Mouse (Mus musculus) forebrain, embryonic 11.5 days (tissue): ENCODE results near the gene Sall2. TPM values are rescaled to one million over a fixed set of nuclear protein-coding genes. Genes with fewer than 3 reads are reported as not detected.

Experiments used
- ATAC-seq: fragments of 200-750 bp; cut with Nextera tagmentation; replicated peaks from 2 replicates; pipeline ENCODE4 v1.8.0; 2017; ENCODE audit warnings: moderate TSS enrichment; ENCODE audit not compliant: low FRiP score
- DNase-seq: peaks from one replicate; pipeline ENCODE4 v3.0.0-alpha.2; 2017; ENCODE audit warnings: low spot score
- H3K27ac ChIP-seq: fragments of 300-500 bp; sonication (generic); 2 replicates; pipeline ENCODE4 v1.5.1; 2014; ENCODE audit warnings: low read depth, low read length
- H3K27me3 ChIP-seq: fragments of 300-500 bp; sonication (generic); 2 replicates; pipeline ENCODE4 v1.6.1; 2014; ENCODE audit warnings: mild to moderate bottlenecking, low read length, mixed read lengths; ENCODE audit not compliant: control insufficient read depth, insufficient read depth
- H3K36me3 ChIP-seq: fragments of 300-500 bp; sonication (generic); 2 replicates; pipeline ENCODE4 v1.6.1; 2014; ENCODE audit warnings: mild to moderate bottlenecking, low read length, moderate library complexity, mixed read lengths; ENCODE audit not compliant: control insufficient read depth, insufficient read depth
- H3K4me1 ChIP-seq: fragments of 300-500 bp; sonication (generic); replicated peaks from 2 replicates; pipeline ENCODE4 v1.6.1; 2014; ENCODE audit warnings: low read length, mixed read lengths; ENCODE audit not compliant: control insufficient read depth, insufficient read depth
- H3K4me2 ChIP-seq: fragments of 300-500 bp; sonication (generic); 2 replicates; pipeline ENCODE4 v1.6.1; 2014; ENCODE audit warnings: low read depth, mild to moderate bottlenecking, low read length, moderate library complexity, mixed read lengths; ENCODE audit not compliant: severe bottlenecking
- H3K4me3 ChIP-seq: fragments of 300-500 bp; sonication (generic); 2 replicates; pipeline ENCODE4 v1.5.1; 2014; ENCODE audit warnings: low read depth, low read length
- H3K9ac ChIP-seq: fragments of 300-500 bp; sonication (generic); 2 replicates; pipeline ENCODE4 v1.6.1; 2014; ENCODE audit warnings: low read length
- H3K9me3 ChIP-seq: fragments of 300-500 bp; sonication (generic); 2 replicates; pipeline ENCODE4 v1.6.1; 2016; ENCODE audit warnings: low read length, mixed read lengths; ENCODE audit not compliant: control insufficient read depth
- WGBS: fragments of 180-500 bp; shearing (Covaris S2); extraction: QIAGEN DNeasy Blood & Tissue Kit; methylation state at CpG from one replicate; pipeline ENCODE4 v1.1.7; 2014; 5-methylcytosine and 5-hydroxymethylcytosine counted together
- polyA plus RNA-seq: library from polyadenylated mRNA; unstranded; fragments of >200 nt; fragmentation: Nextera tagmentation; extraction: Ambion mirVana; gene quantifications from 2 replicates; pipeline ENCODE4 v1.2.1, GENCODE M21; 2014

Sall2 gene
- polyA plus RNA-seq, 1 experiment from 2014 or later: 83.6 TPM

GRCm38 (mm10) chr14:52278932-52279746 lies 49.4 kb downstream of the Sall2 start, which contains the start of the genes Tox4 and Rab2b:
Gene Tox4, plus strand, starts transcription at chr14:52279146.
Gene Rab2b, minus strand, starts transcription at chr14:52279545.
- no peaks in the 10 kb centered on the region for H3K36me3 ChIP-seq
- no peaks in the 10 kb centered on the region for H3K27me3 ChIP-seq
- DNase-seq (peak; percentile 99), ATAC-seq (peak; percentile 99)
- peak within 1 kb of the TSS; percentile 67 for H3K4me2 ChIP-seq
- H3K4me3 ChIP-seq: peak within 1 kb of the TSS; percentile 89
- peak within 1 kb of the TSS; percentile 78 for H3K9ac ChIP-seq
- no peaks in the 10 kb centered on the region for H3K9me3 ChIP-seq
- under 1% methylated on average over 66 of the region's 66 CpGs for WGBS
- peak within 1 kb of the TSS; percentile 69 for H3K27ac ChIP-seq
- no peaks in the 10 kb centered on the region for H3K4me1 ChIP-seq

DNA sequence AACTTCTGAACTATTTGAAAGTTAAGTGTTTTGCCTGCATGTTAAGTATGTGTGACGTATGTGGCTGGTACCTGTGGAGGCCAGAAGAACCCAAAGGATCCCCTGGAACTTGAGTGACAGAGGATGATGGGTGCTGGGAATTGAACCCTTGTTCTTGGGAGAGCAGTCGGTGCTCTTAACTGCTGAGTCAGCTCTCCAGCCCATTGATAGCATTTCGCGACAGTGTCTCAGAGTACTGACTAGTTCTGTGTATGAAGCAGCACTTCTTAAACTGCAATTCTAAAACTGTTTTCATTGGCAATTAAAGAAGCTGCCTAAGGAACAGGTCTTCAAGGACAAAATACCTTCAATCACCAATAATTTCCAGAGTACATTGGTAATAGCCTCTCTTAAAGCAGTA lies 51.4 kb downstream of the Sall2 start:
- ATAC-seq (no peak), DNase-seq (no peak)
- no peak overlapping the region for H3K4me3 ChIP-seq
- 89% methylated on average over 4 of the region's 4 CpGs for WGBS
- no peak overlapping the region for H3K27ac ChIP-seq
- no peak overlapping the region for H3K9ac ChIP-seq
- no peaks in the 10 kb centered on the region for H3K27me3 ChIP-seq
- H3K4me1 ChIP-seq: no peaks in the 10 kb centered on the region
- H3K36me3 ChIP-seq: no peaks in the 10 kb centered on the region
- H3K4me2 ChIP-seq: no peak overlapping the region
- no peaks in the 10 kb centered on the region for H3K9me3 ChIP-seq

GRCm38 (mm10) chr14:52272781-52273180 lies 55.8 kb downstream of the Sall2 start:
- Histone ChIP-seq H3K4me2 (no peak overlapping the region), H3K4me3 (no peak overlapping the region), H3K36me3 (no peaks in the 10 kb centered on the region), H3K9ac (no peak overlapping the region), H3K27me3 (no peaks in the 10 kb centered on the region), H3K27ac (no peak overlapping the region), H3K4me1 (no peaks in the 10 kb centered on the region), H3K9me3 (no peaks in the 10 kb centered on the region)
- WGBS: 73% methylated on average over 3 of the region's 3 CpGs
- no peak for ATAC-seq
- no peak for DNase-seq

Other genes with a start within 250 kb of the Sall2 start
- gene Hnrnpc, start 224.7 kb downstream of the Sall2 start, polyA plus RNA-seq: 937 and 1,003 TPM in 2 replicates
- gene Rpgrip1, start 218.1 kb downstream of the Sall2 start, polyA plus RNA-seq: 108 and 109 TPM in 2 replicates
- gene Supt16, start 131.3 kb downstream of the Sall2 start, polyA plus RNA-seq: 92.3 and 92.8 TPM in 2 replicates
- 55.3 and 62.9 TPM in 2 replicates for gene Chd8, start 71.0 kb downstream of the Sall2 start, polyA plus RNA-seq
- 54.8 and 56.2 TPM in 2 replicates for gene Tox4, start 49.6 kb downstream of the Sall2 start, polyA plus RNA-seq
- 33.5 and 35.8 TPM in 2 replicates for gene Rab2b, start 49.2 kb downstream of the Sall2 start, polyA plus RNA-seq
- gene Mettl3, start 23.6 kb downstream of the Sall2 start, polyA plus RNA-seq: 59.3 TPM in 2 replicates
- not detected in 2 replicates for gene Olfr1513, start 27.6 kb upstream of the Sall2 start, polyA plus RNA-seq
- gene Olfr1512, start 50.4 kb upstream of the Sall2 start, polyA plus RNA-seq: not detected in 2 replicates
- not detected in 2 replicates for gene Olfr1511, start 68.6 kb upstream of the Sall2 start, polyA plus RNA-seq
- gene Olfr1510, start 85.6 kb upstream of the Sall2 start, polyA plus RNA-seq: not detected in 2 replicates
- not detected in 2 replicates for gene Olfr1509, start 114.2 kb upstream of the Sall2 start, polyA plus RNA-seq
- gene Olfr1508, start 138.7 kb upstream of the Sall2 start, polyA plus RNA-seq: not detected in 2 replicates
- not detected in 2 replicates for gene Olfr1507, start 167.0 kb upstream of the Sall2 start, polyA plus RNA-seq